Mouse (Mus musculus) layer of hippocampus, adult 9-10 months (tissue): Measurements from ENCODE around the gene Olfr524.

Experiments used
- DNase-seq: peaks from one replicate; pipeline ENCODE4 v3.0.0; 2022; ENCODE audit warnings: low spot score

The Olfr524 gene

GRCm38 (mm10) chr7:140186646-140187620, 18.8 kb downstream of the Olfr524 start:
- no peak for DNase-seq

GRCm38 (mm10) chr7:140184206-140184605, 21.6 kb downstream of the Olfr524 start:
- no peak for DNase-seq

GRCm38 (mm10) chr7:140180692-140181091, 25.1 kb downstream of the Olfr524 start:
- no peak for DNase-seq

- DNase-seq, result no peak
Observed at GRCm38 (mm10) chr7:140179176-140179575, 26.6 kb downstream of the Olfr524 start.

DNA sequence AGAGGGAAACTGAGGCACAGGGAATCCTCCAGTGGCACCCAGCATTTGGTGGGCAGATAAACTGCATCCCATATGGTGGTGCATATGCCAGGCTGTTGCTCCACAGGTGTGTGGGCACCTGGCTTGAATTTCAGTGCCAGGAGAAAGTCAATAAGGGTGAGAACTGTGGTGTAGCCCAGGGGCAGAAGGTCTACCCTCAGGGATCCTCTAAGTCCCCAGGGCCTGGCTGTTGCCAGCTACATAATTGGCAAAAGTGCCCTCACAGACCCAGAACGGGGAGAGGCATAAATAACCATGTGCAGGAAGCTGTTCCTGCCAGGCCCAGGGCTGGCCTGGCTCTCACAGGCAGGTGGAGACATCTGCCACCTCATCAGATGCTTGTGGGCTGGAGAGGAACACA, 32.8 kb downstream of the Olfr524 start, which contains the start of gene Olfr523:
Olfr523 (plus strand) TSS at position 282 of the 400 bp plus-strand sequence.
- no peak for DNase-seq

DNA sequence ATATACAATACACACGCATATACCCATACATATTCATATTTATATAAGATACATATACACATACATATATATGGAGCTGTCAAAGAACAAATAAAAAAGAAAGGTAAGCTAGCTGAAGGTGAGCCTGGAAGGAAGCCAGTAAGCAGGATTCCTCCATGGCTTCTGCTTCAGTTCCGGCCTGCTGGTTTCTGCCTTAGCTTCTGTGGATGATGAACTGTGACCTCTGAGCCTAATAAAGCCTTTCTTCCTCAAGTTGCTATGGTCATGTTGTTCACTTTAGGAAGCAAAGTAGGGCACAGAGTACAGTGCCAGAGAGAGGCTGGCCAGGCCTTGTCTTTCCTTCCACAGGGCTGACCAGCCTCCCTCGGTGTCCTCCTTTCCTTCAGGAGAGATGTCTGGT, 34.9 kb downstream of the Olfr524 start:
- DNase-seq, result no peak

- no peak for DNase-seq
Observed at GRCm38 (mm10) chr7:140169386-140169785, 36.4 kb downstream of the Olfr524 start.

DNA sequence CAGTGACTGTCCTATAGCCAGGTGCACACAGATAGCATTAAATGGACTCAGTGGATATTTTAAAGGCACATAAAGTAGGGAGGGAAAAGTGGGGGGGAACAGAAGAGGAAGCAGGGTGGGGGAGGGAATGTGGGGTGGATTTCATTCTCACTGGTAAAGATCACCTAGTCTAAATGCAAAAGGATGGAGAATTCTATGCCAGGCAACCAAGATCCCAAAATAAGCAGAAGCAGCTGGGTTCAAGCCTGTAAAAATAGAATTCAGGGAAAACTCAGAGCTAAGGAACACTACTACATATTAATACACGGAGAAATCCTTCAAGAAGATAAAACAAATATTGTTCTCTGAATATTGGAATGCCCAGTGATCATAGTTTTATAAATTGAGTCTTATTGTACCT, 37.8 kb downstream of the Olfr524 start:
- DNase-seq, result no peak

- no peak for DNase-seq
Observed at GRCm38 (mm10) chr7:140164664-140165063, 41.1 kb downstream of the Olfr524 start, which contains the start of gene Olfr522. Olfr522 (minus strand) TSS chr7:140164764.

DNA sequence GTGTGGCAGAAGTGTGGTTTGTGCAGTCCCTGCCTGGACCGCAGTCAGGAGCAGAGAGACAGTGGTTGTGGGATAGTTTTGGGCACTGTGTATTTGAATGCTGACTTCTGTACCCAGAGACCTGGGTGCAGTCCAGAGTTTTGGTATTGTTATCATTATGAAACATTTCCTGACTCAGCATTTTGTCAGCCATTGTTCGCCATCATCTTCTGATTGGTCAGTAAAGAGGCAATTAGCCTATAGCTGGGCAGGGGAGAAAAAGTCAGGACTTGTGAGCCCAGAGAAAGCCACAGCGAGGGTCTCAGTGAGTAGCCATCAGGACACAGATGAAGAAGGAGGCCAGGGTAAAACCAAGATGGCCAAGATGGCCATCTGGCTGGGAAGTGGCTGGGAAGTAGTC, 45.4 kb downstream of the Olfr524 start:
- DNase-seq, result no peak

DNA sequence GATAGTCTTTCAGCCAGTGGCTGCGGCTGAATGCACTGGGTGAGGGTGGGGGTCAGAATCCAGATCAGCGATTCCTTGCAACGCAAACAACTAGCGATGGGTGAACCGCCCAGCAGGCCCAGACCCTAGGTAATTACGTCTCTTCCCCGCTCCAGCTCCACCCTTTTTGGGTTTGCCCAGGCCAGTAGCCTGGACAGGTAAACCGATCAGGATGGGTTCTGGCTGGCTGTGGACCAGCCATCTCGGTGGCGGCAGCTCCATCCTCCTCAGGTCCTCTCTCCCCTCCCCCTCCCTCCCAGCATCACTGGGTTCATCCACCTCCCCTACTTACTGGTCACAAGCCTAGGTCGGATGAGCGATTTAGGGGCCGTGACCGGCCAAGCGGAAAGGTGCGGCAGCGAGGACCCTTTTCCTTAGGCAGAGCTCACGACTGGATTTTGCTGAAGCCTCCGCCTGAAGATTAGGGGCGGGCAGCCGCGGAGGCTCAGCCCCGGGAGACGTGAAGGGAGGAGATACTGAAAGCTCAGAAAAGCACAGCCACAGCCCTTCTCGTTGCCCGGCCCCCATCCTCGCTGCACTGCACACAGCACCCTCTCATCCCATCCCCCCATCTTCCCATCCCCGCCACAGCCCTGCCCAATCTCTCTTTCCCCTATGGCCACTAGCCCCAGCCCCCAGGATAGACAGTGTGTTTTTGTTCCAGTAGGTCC, 51.4 kb downstream of the Olfr524 start, which contains the start of gene Sprn:
Sprn (minus strand) TSS at position 660 of the 710 bp plus-strand sequence.
- DNase-seq, result no peak

GRCm38 (mm10) chr7:140153829-140154217, 51.9 kb downstream of the Olfr524 start:
- no peak for DNase-seq

DNA sequence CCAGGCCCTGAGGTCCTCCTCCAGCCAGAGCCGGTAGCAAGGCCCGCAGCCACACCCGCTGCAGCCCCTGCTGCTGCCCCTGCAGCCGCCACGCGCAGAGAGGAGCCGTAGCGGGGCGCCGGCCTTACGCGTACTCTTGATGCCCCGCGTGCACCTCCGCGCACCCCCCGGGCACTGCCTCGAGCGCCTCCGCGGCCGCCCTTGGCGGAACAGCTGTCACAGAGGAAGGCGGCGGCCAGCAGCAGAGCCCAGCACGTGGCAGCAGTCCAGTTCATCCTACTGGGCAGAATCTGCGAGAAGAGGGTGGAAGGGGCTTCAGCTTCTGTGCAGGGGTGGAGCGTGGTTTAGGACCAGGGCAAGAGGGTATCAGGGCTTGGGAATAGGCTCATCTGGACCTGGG, 52.4 kb downstream of the Olfr524 start:
- no peak for DNase-seq
